Mouse (Mus musculus) liver, adult 2 months (tissue): ENCODE data around the gene Shmt2. TPM values are rescaled to one million over a fixed set of nuclear protein-coding genes. Genes with fewer than 3 reads are reported as not detected.

Experiments
- DNase-seq: peaks from one replicate; pipeline ENCODE4 v3.0.0-alpha.2; 2011; ENCODE audit warnings: low read depth, low spot score; ENCODE audit errors: extremely low read depth
- H3K27ac ChIP-seq: fragments of 200-500 bp; replicated peaks from 2 replicates; pipeline ENCODE4 v1.5.1; 2012; ENCODE audit warnings: low read depth, mild to moderate bottlenecking, control low read depth, inconsistent platforms, low read length; ENCODE audit not compliant: insufficient read depth
- H3K27me3 ChIP-seq: fragments of 200-500 bp; 2 replicates; pipeline ENCODE4 v1.6.1; 2012; ENCODE audit warnings: mild to moderate bottlenecking, moderate library complexity, low read length, inconsistent platforms; ENCODE audit not compliant: control insufficient read depth, insufficient read depth
- H3K36me3 ChIP-seq: fragments of 200-500 bp; 2 replicates; pipeline ENCODE4 v1.6.1; 2012; ENCODE audit warnings: low read length, inconsistent platforms; ENCODE audit not compliant: control insufficient read depth, insufficient read depth
- H3K4me1 ChIP-seq: fragments of 200-500 bp; 2 replicates; pipeline ENCODE4 v1.6.1; 2011; ENCODE audit warnings: low read length; ENCODE audit not compliant: control insufficient read depth, insufficient read depth
- H3K4me3 ChIP-seq: fragments of 200-500 bp; 2 replicates; pipeline ENCODE4 v1.5.1; 2011; ENCODE audit warnings: low read depth, mild to moderate bottlenecking, control low read depth, low read length, moderate library complexity; ENCODE audit not compliant: insufficient read depth
- H3K79me2 ChIP-seq: fragments of 200-500 bp; 2 replicates; pipeline ENCODE4 v1.6.1; 2012; ENCODE audit warnings: inconsistent platforms, mild to moderate bottlenecking, low read length, moderate library complexity; ENCODE audit not compliant: control insufficient read depth, insufficient read depth
- H3K9ac ChIP-seq: fragments of 200-500 bp; 2 replicates; pipeline ENCODE4 v1.6.1; 2012; ENCODE audit warnings: low read depth, mild to moderate bottlenecking, control low read depth, inconsistent platforms, low read length
- CTCF ChIP-seq: fragments of 200-500 bp; IDR thresholded peaks from 2 replicates; pipeline ENCODE4 v1.5.1; 2011; ENCODE audit warnings: low read depth, low read length, control low read depth
- POLR2A ChIP-seq: fragments of 200-500 bp; IDR thresholded peaks from 2 replicates; pipeline ENCODE4 v1.6.1; 2011; ENCODE audit warnings: low read length, control low read depth; ENCODE audit not compliant: insufficient read depth; ENCODE audit errors: extremely low read depth
- WGBS: fragments of 180-500 bp; shearing (Covaris S2); methylation state at CpG from one replicate; pipeline ENCODE4 v1.1.7; 2018; 5-methylcytosine and 5-hydroxymethylcytosine counted together
- polyA plus RNA-seq: library from polyadenylated mRNA; depleted of rRNA; stranded (reverse); fragments of >200 nt; gene quantifications from 2 replicates; pipeline ENCODE4 v1.2.3, GENCODE M21; 2012
- total RNA-seq: library from RNA; depleted of rRNA; stranded (reverse); fragments of >200 nt; gene quantifications from 2 replicates; pipeline ENCODE4 v1.2.3, GENCODE M21; 2014

The Shmt2 gene
- total and polyA plus RNA-seq, 2 experiments: 130 to 309 TPM

DNA sequence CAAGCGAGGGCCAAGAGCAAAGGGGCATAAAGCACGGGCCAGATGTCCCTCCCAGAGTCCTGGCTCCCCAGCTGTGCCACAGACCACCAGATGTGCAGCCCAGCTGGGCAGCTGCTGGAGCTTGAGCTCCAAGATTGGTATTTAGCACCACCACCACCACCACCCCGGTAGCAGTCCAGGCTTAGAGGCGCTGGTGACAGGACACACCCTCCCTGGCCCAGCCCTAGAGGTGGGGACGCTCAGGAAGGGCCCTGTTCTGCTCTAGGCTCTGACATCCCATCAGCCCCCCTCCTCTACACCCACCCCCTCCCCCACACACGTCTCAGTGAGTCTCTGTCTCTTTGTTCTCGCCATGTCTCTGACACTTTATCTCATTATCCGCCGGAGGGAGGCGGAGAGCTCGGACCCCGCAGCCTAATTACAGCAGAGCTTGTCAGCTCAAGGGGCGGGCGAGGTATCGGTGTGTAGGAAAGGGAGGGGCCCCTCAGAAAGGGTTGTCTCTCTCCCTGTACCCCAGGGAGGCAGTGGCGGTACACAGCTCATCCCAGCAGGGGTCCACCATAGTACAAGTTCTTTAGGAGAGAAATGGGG, 8.6 kb downstream of the Shmt2 start:
- no peak for TF ChIP-seq CTCF
- TF ChIP-seq POLR2A: no peak
- Histone ChIP-seq H3K9ac (no peak overlapping the region), H3K27ac (no peak overlapping the region), H3K79me2 (no peaks in the 10 kb centered on the region), H3K36me3 (peaks cover 5% of the 10 kb centered on the region; the same call in 1 of the 2 replicates), H3K27me3 (peaks cover 2% of the 10 kb centered on the region; the same call in 1 of the 2 replicates), H3K4me3 (no peak overlapping the region), H3K4me1 (peaks cover 19% of the 10 kb centered on the region)
- DNase-seq: no peak
- WGBS: 19% methylated on average over 16 of the region's 16 CpGs

DNA sequence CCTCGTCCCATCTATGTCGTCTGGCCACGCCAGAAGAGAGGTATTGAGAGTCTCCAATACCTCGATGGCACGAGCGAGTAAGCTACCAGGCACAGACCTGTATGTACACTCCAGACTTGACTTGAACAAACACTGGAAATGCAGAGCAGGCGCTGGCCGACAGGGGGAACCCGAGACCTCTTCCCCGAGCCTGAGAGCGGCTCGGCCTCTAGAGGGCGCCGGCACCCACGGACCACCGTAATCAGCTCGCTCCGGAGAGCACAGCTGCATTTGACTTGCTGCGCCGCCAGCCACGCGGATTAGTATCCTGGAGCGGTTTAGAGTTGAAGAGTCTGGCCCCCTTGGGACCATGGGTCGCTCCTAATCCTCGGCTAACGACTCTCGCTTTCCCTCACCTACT, 9.4 kb downstream of the Shmt2 start:
- no peak overlapping the region for H3K27ac ChIP-seq
- TF ChIP-seq CTCF: peak; percentile 100
- no peak for TF ChIP-seq POLR2A
- H3K36me3 ChIP-seq: no peaks in the 10 kb centered on the region; the same call in 1 of the 2 replicates
- H3K4me3 ChIP-seq: no peak overlapping the region
- no peaks in the 10 kb centered on the region for H3K79me2 ChIP-seq
- H3K4me1 ChIP-seq: peaks cover 18% of the 10 kb centered on the region
- peak; percentile 69 for DNase-seq
- peak overlapping the region; percentile 47 for H3K9ac ChIP-seq
- under 1% methylated on average over 27 of the region's 27 CpGs for whole genome bisulfite sequencing
- peaks cover 2% of the 10 kb centered on the region; the same call in 1 of the 2 replicates for H3K27me3 ChIP-seq

DNA sequence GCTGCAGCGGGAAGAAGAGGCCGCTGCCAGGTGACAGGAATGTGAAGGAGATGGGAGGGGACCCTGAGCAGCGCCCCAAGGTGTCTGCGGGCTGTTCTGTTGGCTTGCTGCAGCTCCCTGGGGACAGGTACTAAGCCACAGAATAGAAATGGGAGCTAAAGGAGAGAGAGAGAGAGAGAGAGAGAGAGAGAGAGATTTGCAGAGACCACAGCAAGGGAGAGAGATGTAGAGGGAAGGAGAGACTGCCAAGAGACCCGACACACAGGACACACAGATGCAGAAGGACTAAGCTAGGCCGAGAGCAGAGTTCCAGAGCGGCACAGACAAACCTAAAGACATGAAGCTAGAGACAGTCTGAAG, 10.0 kb downstream of the Shmt2 start:
- Histone ChIP-seq H3K4me3 (no peak overlapping the region), H3K79me2 (no peaks in the 10 kb centered on the region), H3K27ac (no peak overlapping the region), H3K4me1 (peaks cover 13% of the 10 kb centered on the region; the same call in 1 of the 2 replicates), H3K36me3 (no peaks in the 10 kb centered on the region), H3K9ac (no peak overlapping the region), H3K27me3 (peaks cover 2% of the 10 kb centered on the region; the same call in 1 of the 2 replicates)
- 12% methylated on average over 7 of the region's 7 CpGs for WGBS
- no peak for DNase-seq
- TF ChIP-seq POLR2A (no peak), CTCF (no peak)

DNA sequence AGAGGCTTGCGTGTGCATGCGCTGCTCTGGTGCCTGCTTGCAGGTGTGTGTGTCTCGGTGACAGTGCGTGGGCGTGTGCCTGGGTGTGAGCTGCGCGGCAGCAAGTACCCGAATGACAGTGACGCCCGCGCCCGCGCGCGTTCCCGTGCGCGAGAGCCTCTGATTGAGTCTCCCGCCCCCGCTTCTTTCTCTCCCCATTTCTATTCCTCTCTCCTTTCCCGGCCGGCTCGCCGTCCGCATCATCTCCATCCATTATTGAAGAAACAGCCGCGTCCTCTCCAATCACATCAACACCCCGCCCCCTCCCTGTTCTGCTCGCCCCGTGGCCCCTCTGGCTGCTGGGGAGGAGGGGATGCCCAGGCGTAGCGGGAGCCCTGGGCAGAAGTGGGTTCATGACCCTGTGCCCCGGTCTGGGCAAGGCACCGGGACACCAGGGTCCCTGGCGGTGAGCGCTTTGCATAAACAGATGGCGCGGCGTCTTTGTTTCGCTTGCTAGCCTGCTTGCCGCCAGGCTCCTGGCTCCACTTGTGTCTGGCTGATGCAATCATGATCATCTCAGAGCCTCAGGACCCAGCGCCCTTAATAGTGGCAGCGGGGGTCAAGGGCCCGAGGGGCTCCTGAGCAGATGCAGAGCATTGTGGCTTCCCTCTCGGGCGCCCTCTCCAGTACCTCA, 10.5 kb downstream of the Shmt2 start:
- no peak overlapping the region for H3K27ac ChIP-seq
- peaks cover 10% of the 10 kb centered on the region; the same call in 1 of the 2 replicates for H3K4me1 ChIP-seq

DNA sequence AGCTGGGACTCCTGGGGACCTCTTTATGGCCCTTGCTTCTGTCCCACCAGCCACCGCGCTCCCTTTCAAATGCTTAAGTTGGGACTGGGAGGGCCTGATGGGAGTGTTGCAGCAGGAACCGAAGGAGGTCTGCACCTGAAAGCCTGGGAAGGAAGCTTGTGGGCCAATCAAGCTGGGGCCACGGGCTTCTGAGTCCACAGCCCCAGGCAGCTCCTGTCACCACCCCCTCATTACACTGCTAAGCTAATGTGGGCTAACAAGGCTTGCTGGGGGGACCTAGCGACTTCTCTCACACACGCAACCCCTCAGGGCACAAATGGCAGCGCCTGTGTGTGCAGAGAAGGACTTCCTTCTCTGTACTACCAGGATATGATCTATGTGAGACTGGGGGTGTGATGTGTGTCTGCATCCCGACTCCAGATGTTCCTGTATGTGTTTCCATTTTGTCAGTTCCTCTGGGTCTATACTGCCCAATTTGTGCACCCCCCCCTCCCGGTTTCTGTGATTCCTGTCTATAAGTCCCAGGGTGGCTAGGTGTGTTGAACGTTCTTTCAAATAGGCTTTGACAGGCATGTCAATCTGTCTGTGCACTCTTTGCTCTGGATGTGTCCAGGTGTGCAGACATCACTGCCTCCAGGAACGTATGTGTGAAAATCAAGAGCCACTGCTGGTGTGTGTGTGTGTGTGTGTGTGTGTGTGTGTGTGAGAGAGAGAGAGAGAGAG, 11.2 kb downstream of the Shmt2 start:
- 38% methylated on average over 11 of the region's 11 CpGs for WGBS
- peaks cover 2% of the 10 kb centered on the region; the same call in 1 of the 2 replicates for H3K27me3 ChIP-seq
- H3K27ac ChIP-seq: no peak overlapping the region
- no peaks in the 10 kb centered on the region for H3K36me3 ChIP-seq
- DNase-seq: no peak
- H3K4me3 ChIP-seq: no peak overlapping the region
- no peaks in the 10 kb centered on the region for H3K79me2 ChIP-seq
- H3K9ac ChIP-seq: no peak overlapping the region
- H3K4me1 ChIP-seq: peaks cover 7% of the 10 kb centered on the region; the same call in 1 of the 2 replicates
- TF ChIP-seq POLR2A: no peak
- TF ChIP-seq CTCF: no peak

More for the DNA sequence above, 10.5 kb downstream of the Shmt2 start:
- Histone ChIP-seq H3K27me3 (peaks cover 2% of the 10 kb centered on the region; the same call in 1 of the 2 replicates), H3K4me3 (peak overlapping the region; percentile 48; the same call in 1 of the 2 replicates), H3K79me2 (no peaks in the 10 kb centered on the region), H3K36me3 (no peaks in the 10 kb centered on the region), H3K9ac (0 out of 2 replicates have a peak overlapping the region, but pooled peaks have one; percentile 24)
- TF ChIP-seq CTCF (no peak), POLR2A (no peak)
- DNase-seq: no peak
- WGBS: 2% methylated on average over 45 of the region's 46 CpGs
